Mouse (Mus musculus) ES-E14 (cell line): ENCODE data around the gene Selenot.

Source experiments
- CHD2 ChIP-seq: IDR thresholded peaks from 2 replicates; pipeline ENCODE4 v1.6.1; 2014; ENCODE audit warnings: mild to moderate bottlenecking, low read depth, low read length, inconsistent platforms
- HCFC1 ChIP-seq: IDR thresholded peaks from 2 replicates; pipeline ENCODE4 v1.6.1; 2012; ENCODE audit warnings: low read length, inconsistent platforms, borderline replicate concordance; ENCODE audit not compliant: insufficient read depth
- ZC3H11A ChIP-seq: IDR thresholded peaks from 2 replicates; pipeline ENCODE4 v1.6.1; 2012; ENCODE audit warnings: low read depth, mild to moderate bottlenecking, inconsistent platforms, low read length, borderline replicate concordance
- ZNF384 ChIP-seq: IDR thresholded peaks from 2 replicates; pipeline ENCODE4 v1.6.1; 2012; ENCODE audit warnings: low read depth, low read length, inconsistent platforms

DNA sequence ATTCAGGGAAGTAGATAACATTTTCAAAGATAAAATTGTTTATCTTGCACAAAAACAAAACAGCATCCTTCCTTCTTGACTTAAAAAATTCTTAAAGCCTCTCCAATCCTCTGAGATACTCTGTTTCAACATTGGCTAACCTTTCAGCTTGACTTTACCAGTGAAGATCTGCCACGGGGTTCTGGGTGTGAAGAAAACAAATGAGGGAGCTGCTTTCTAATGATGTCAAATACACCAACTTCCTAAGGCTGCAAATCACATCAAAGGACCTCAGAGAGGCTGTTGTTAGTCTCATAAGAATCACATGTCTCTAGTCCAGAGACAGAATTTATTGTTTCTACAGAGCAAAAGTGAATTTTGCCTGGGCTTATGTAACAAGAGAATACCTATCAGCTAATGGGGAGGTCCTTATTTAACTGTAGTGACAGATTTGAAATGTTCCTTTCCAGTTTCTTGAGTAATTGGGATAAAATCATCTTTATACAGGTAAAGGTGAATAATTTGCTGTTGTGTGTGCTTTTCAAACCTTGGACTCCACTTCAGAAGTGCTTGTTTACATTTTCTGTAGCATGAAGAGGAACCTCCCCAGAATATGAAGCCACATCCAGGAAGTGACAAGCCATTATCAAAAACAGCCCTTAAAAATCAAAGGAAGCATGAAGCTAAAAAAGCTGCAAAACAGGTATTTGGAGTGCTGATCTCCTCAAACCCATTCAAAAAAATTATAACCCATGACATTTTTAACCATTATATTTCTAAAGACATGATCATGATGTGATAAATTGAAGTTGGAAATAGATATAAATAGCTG, 24.2 kb upstream of the Selenot start:
- no peak for TF ChIP-seq CHD2
- TF ChIP-seq ZNF384 = no peak
- TF ChIP-seq ZC3H11A = no peak
- no peak for TF ChIP-seq HCFC1
